Mouse (Mus musculus) cerebellum, adult 2 months (tissue): ENCODE results near the gene Wbp1l.

ENCODE experiments used
- CTCF ChIP-seq: fragments of 200-500 bp; IDR thresholded peaks from 2 replicates; pipeline ENCODE4 v1.5.1; 2011; ENCODE audit warnings: low read depth, mild to moderate bottlenecking, control low read depth, low read length, moderate library complexity, borderline replicate concordance; ENCODE audit not compliant: insufficient read depth
- POLR2A ChIP-seq: fragments of 200-500 bp; IDR thresholded peaks from 2 replicates; pipeline ENCODE4 v1.6.1; 2011; ENCODE audit warnings: low read length, control low read depth, borderline replicate concordance; ENCODE audit not compliant: insufficient read depth

DNA sequence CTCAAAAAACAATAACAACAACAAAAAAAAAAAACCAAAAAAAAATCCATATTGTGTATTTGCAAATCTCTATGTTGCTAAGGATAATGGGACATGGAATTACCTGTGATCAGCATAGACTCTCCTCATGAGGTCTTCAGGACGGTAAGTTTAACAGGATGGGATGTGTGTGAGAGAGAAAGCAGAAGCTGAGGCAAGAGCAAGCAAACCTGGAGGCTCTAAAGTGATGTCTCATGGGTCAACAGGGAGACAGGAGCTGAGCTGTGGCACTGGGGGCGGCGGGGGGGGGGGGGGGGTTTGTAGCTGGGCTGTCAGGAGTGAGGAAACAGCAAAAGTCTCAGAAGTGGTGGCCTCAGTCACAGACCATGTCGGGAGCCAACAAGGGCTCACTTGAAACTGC is 46.4 kb upstream of the Wbp1l start:
- no peak for TF ChIP-seq CTCF
- TF ChIP-seq POLR2A: no peak
